In the genomic region with DNA sequence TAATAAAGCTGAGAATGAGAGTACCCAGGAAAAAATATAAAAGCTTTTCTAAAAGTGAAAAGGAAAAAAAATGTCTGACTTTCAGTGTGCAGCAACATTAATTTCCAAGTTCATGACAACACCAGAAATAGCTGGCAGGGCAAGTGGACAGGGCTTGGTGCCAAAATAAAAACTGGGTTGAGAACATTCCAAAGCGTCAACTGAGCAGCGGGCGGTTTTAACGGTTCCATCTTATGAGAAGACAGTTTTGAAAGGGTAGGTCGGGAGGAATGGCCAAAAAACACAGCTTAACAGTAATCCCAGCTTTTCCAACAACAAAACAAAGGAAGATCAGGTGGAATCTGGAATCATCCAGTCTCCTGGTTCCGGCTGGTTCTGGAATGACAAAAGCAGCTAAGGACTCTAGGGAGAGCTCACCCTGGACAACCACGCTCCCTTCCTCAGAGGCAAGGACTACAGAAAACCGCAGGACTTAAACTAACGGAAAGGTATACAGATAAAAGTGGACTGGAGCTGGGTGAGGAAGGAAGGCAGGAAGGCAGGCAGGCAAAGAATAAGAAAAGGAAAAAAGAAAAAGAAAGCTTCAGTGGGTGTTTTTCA, we compare ENCODE assay signal across 9 mouse cellular contexts. TPM values are rescaled to one million over a fixed set of nuclear protein-coding genes. Genes with fewer than 3 reads are reported as not detected.
DNase-seq lines count a peak whose midpoint lies in the region; ATAC-seq and TF ChIP-seq lines count a peak whose summit lies in the region.
"Had no signal": no experiment of that assay in that cellular context is flagged by ENCODE, and none has a peak within 500 bp of the region (broad histone marks: within the 10 kb centered on the region; RNA-seq: fewer than 3 reads in every experiment).

No protein-coding gene starts in this region.

- H3K27me3 ChIP-seq in liver, adult 2 months (ENCODE audit: control insufficient read depth, insufficient read depth, low read length): no peaks in the 10 kb centered on the region

- DNase-seq in liver, adult 2 months (ENCODE audit: extremely low read depth, low read depth, low spot score): peak; percentile 79
- DNase-seq in liver: no peak
- DNase-seq in adrenal gland, adult 2 months: peak; percentile 89
- peak; percentile 77 for DNase-seq in gastrocnemius, adult 2 months
- DNase-seq in kidney, adult 8-10 months: peak; percentile 83 to 88
- peak; percentile 39 for DNase-seq in ovary, postnatal 10 days (ENCODE audit: low spot score)
- no peak for DNase-seq in embryo, embryonic 11 days

- no peak for TF ChIP-seq POLR2A in liver, adult 2 months (IDR thresholded peaks at IDR 0.05; ENCODE audit: extremely low read depth, insufficient read depth, low read length)

- no peak for TF ChIP-seq CTCF in liver, adult 2 months (IDR thresholded peaks at IDR 0.05; ENCODE audit: low read depth, low read length)
- TF ChIP-seq CTCF in gastrocnemius, adult 2 months (IDR thresholded peaks at IDR 0.05): no peak

- H3K9ac ChIP-seq in liver, adult 2 months (ENCODE audit: low read depth, low read length): no peak overlapping the region

- ATAC-seq in erythroid progenitor cell, adult 5-6 weeks (replicated peaks; ENCODE audit: low FRiP score, poor library complexity, severe bottlenecking): no peak

- peak overlapping the region; percentile 12 for H3K27ac ChIP-seq in liver, adult 2 months (replicated peaks; ENCODE audit: insufficient read depth, low read depth, low read length)
- H3K27ac ChIP-seq in gastrocnemius, adult 2 months: peak overlapping the region; percentile 79

- WGBS in liver, adult 2 months: 23% methylated on average over 9 of the region's 9 CpGs

- peaks cover 16% of the 10 kb centered on the region for H3K36me3 ChIP-seq in liver, adult 2 months (ENCODE audit: control insufficient read depth, insufficient read depth, low read length)

- H3K4me1 ChIP-seq in liver, adult 2 months (ENCODE audit: control insufficient read depth, insufficient read depth, low read length): peaks cover 9% of the 10 kb centered on the region

- intact Hi-C loops in gastrocnemius, adult 2 months (cut with DNase I): loop anchor here (2.0 kb wide), 1 partner anchor 37 kb away; the partner anchor contains the start of genes Ap4b1, Dclre1b and Gm43064

- peaks cover 17% of the 10 kb centered on the region; the same call in 1 of the 2 replicates for H3K79me2 ChIP-seq in liver, adult 2 months (ENCODE audit: control insufficient read depth, insufficient read depth, low read length)

- H3K4me3 ChIP-seq in liver, adult 2 months (ENCODE audit: insufficient read depth, low read depth, low read length): no peak overlapping the region
- peak overlapping the region; percentile 59 for H3K4me3 ChIP-seq in gastrocnemius, adult 2 months

RNA-seq across cellular contexts. Expression of gene Hipk1, which starts 19.7 kb away (rescaled TPM):
- total RNA-seq in liver, adult 2 months (2014; rRNA removed): 29.2 and 32.4 TPM in 2 replicates
- 34.0 and 35.2 TPM in 2 replicates for polyA plus RNA-seq in liver, adult 2 months (2012; rRNA removed)
- total RNA-seq in adrenal gland, adult 2 months (2021): 100 to 1,000 TPM; 131 to 139 TPM
- polyA plus RNA-seq in adrenal gland, adult 2 months (2012; rRNA removed): 83.4 and 88.1 TPM in 2 replicates
- 10 to 100 TPM; 67.2 to 73.7 TPM for total RNA-seq in gastrocnemius, adult 2 months (2021)
- 303 and 379 TPM in 2 replicates for total RNA-seq in erythroid progenitor cell, adult 5-6 weeks (2015; ENCODE audit: low replicate concordance)
- total RNA-seq in erythroid progenitor cell, adult 5-6 weeks (2017; ENCODE audit: low replicate concordance): 286 and 299 TPM in 2 replicates

RNA-seq across cellular contexts. Expression of gene Gm10964, which starts 32.5 kb away (rescaled TPM):
- total RNA-seq in liver, adult 2 months (2014; rRNA removed): not detected in 2 replicates
- not detected in 2 replicates for polyA plus RNA-seq in liver, adult 2 months (2012; rRNA removed)
- total RNA-seq in adrenal gland, adult 2 months (2021): not detected
- not detected in 2 replicates for polyA plus RNA-seq in adrenal gland, adult 2 months (2012; rRNA removed)
- not detected for total RNA-seq in gastrocnemius, adult 2 months (2021)
- total RNA-seq in erythroid progenitor cell, adult 5-6 weeks (2015; ENCODE audit: low replicate concordance): not detected in 2 replicates
- total RNA-seq in erythroid progenitor cell, adult 5-6 weeks (2017; ENCODE audit: low replicate concordance): not detected in 2 replicates
- total RNA-seq: layer of hippocampus, adult 8-10 months had no signal

RNA-seq across cellular contexts. Expression of gene Olfml3, which starts 33.8 kb away (rescaled TPM):
- 1.3 and 1.7 TPM in 2 replicates for total RNA-seq in liver, adult 2 months (2014; rRNA removed)
- 1.5 and 2.0 TPM in 2 replicates for polyA plus RNA-seq in liver, adult 2 months (2012; rRNA removed)
- total RNA-seq in adrenal gland, adult 2 months (2021): 10 to 100 TPM; 20.2 to 21.5 TPM
- polyA plus RNA-seq in adrenal gland, adult 2 months (2012; rRNA removed): 15.9 and 16.0 TPM in 2 replicates
- total RNA-seq in gastrocnemius, adult 2 months (2021): 1 to 10 TPM; 2.6 to 8.3 TPM
- total RNA-seq in erythroid progenitor cell, adult 5-6 weeks (2015; ENCODE audit: low replicate concordance): 1.4 and 1.7 TPM in 2 replicates
- total RNA-seq in erythroid progenitor cell, adult 5-6 weeks (2017; ENCODE audit: low replicate concordance): 0.64 and 0.91 TPM in 2 replicates

RNA-seq across cellular contexts. Expression of gene Dclre1b, which starts 37.6 kb away (rescaled TPM):
- total RNA-seq in liver, adult 2 months (2014; rRNA removed): 2.5 and 3.3 TPM in 2 replicates
- polyA plus RNA-seq in liver, adult 2 months (2012; rRNA removed): 5.6 and 6.5 TPM in 2 replicates
- total RNA-seq in adrenal gland, adult 2 months (2021): 10 to 100 TPM; 17.4 to 20.0 TPM
- 13.0 and 17.5 TPM in 2 replicates for polyA plus RNA-seq in adrenal gland, adult 2 months (2012; rRNA removed)
- 1 to 10 TPM; 6.4 to 8.6 TPM for total RNA-seq in gastrocnemius, adult 2 months (2021)
- 14.3 and 22.0 TPM in 2 replicates for total RNA-seq in erythroid progenitor cell, adult 5-6 weeks (2015; ENCODE audit: low replicate concordance)
- total RNA-seq in erythroid progenitor cell, adult 5-6 weeks (2017; ENCODE audit: low replicate concordance): 13.4 and 23.0 TPM in 2 replicates

RNA-seq across cellular contexts. Expression of gene Ap4b1, which starts 37.7 kb away (rescaled TPM):
- 22.1 and 23.4 TPM in 2 replicates for total RNA-seq in liver, adult 2 months (2014; rRNA removed)
- 9.3 and 10.7 TPM in 2 replicates for polyA plus RNA-seq in liver, adult 2 months (2012; rRNA removed)
- total RNA-seq in adrenal gland, adult 2 months (2021): 10 to 100 TPM; 13.7 to 23.7 TPM
- 6.7 and 7.2 TPM in 2 replicates for polyA plus RNA-seq in adrenal gland, adult 2 months (2012; rRNA removed)
- total RNA-seq in gastrocnemius, adult 2 months (2021): 1 to 10 TPM; 7.1 to 8.8 TPM
- 31.4 and 43.6 TPM in 2 replicates for total RNA-seq in erythroid progenitor cell, adult 5-6 weeks (2015; ENCODE audit: low replicate concordance)
- 36.1 and 43.8 TPM in 2 replicates for total RNA-seq in erythroid progenitor cell, adult 5-6 weeks (2017; ENCODE audit: low replicate concordance)

Comparison
In these comparisons a context has a peak if more than half of its experiments do, and no peak if none do; other contexts are left out.
1. DNase-seq: peak in liver, adult 2 months (single experiment), adrenal gland, adult 2 months (single experiment), gastrocnemius, adult 2 months (single experiment), kidney, adult 8-10 months (2 of 2) and ovary, postnatal 10 days (single experiment); none in liver (single experiment) and embryo, embryonic 11 days (single experiment).